Mouse (Mus musculus) mammary gland, adult 2 months (tissue): ENCODE measurements around the gene Myod1. TPM values are rescaled to one million over a fixed set of nuclear protein-coding genes. Genes with fewer than 3 reads are reported as not detected.

Experiments
- polyA plus RNA-seq: library from polyadenylated mRNA; depleted of rRNA; stranded (reverse); fragments of >200 nt; gene quantifications from 2 replicates; pipeline ENCODE4 v1.2.3, GENCODE M21; 2012; ENCODE audit warnings: low replicate concordance; rRNA removed

Myod1 gene
- polyA plus RNA-seq, result 7.5 TPM in 1 of 2 replicates, not detected in the other

DNA sequence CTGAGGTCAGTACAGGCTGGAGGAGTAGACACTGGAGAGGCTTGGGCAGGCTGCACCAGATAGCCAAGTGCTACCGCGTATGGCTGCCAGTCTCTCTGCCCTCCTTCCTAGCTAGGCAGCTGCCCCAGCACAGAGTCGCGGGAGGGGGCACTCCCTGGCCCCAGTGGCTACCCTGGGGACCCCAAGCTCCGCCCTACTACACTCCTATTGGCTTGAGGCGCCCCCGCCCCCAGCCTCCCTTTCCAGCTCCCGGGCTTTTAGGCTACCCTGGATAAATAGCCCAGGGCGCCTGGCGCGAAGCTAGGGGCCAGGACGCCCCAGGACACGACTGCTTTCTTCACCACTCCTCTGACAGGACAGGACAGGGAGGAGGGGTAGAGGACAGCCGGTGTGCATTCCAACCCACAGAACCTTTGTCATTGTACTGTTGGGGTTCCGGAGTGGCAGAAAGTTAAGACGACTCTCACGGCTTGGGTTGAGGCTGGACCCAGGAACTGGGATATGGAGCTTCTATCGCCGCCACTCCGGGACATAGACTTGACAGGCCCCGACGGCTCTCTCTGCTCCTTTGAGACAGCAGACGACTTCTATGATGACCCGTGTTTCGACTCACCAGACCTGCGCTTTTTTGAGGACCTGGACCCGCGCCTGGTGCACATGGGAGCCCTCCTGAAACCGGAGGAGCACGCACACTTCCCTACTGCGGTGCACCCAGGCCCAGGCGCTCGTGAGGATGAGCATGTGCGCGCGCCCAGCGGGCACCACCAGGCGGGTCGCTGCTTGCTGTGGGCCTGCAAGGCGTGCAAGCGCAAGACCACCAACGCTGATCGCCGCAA lies at the start of gene Myod1:
Myod1 (plus strand) TSS at position 303 of the 836 bp plus-strand sequence.

DNA sequence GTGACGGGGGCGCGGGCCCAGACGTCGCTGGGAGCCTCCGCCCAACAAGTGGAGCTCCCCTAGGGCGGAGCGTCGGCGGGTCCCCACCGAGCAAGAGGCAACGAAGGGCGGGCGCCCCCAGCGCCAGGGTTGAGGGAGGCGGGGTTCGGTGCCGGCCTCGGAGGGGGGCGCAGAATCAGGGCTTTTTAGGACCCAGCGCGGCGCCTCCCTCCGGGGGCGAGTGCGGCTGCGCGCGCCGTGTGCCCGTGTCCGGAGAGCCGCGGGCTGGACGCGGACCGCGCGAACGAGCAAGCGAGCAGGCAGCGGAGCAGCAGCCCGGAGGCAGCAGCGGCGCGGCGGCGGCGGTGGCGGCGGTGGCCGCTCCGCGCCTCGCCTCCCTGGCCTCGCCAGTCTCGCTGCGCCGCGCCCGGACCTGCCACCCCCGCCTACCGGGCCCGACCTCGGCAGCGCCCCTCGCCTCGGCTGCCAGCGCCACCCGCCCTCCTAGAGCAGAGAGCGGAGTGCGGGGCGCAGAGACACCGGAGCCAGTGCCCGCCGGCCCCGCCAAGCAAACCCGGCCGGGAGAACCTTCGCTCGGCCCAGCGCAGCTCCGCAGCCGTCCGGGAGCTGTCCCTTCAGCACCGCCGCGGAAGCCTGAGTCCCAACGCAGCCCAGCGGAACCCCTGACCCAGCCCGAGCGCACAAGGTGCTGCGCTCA lies 20.1 kb downstream of the Myod1 start, which contains the start of gene Kcnc1:
Kcnc1 (plus strand) TSS at position 267 of the 697 bp plus-strand sequence.

Other genes with a start within 250 kb of the Myod1 start
- gene Abcc8, start 196.4 kb upstream of the Myod1 start, polyA plus RNA-seq, result 4.7 and 7.1 TPM in 2 replicates
- gene Ush1c, start 138.0 kb upstream of the Myod1 start, polyA plus RNA-seq, result 0.30 TPM in 1 of 2 replicates, not detected in the other
- not detected in 2 replicates for gene Otog, start 135.5 kb upstream of the Myod1 start, polyA plus RNA-seq
- gene Kcnc1, start 20.0 kb downstream of the Myod1 start, polyA plus RNA-seq, result 1.4 and 4.5 TPM in 2 replicates